Mouse (Mus musculus) hindbrain, postnatal 0 days (tissue): ENCODE measurements at regions not wholly inside any gene's neighbourhood (a gene's known extent, or its start where the extent isn't known, plus 50 kb on each side); places are given as distances from the start of the nearest gene placed in this dataset.
A peak's percentile ranks its signal among the peaks of the same experiment; 100 is the strongest.

ENCODE experiments used
- ATAC-seq: fragments of 200-750 bp; cut with Nextera tagmentation; 2 replicates; pipeline ENCODE4 v1.8.0; 2017; ENCODE audit warnings: mild to moderate bottlenecking, moderate TSS enrichment, moderate library complexity
- DNase-seq: peaks from one replicate; pipeline ENCODE4 v3.0.0-alpha.2; 2015; ENCODE audit warnings: low spot score
- H3K27ac ChIP-seq: fragments of 300-500 bp; sonication (generic); 2 replicates; pipeline ENCODE4 v1.5.1; 2014; ENCODE audit warnings: mild to moderate bottlenecking
- H3K27me3 ChIP-seq: fragments of 300-500 bp; sonication (generic); 2 replicates; pipeline ENCODE4 v1.6.1; 2014; ENCODE audit warnings: low read length, mixed read lengths; ENCODE audit not compliant: insufficient read depth
- H3K36me3 ChIP-seq: fragments of 300-500 bp; sonication (generic); 2 replicates; pipeline ENCODE4 v1.6.1; 2014; ENCODE audit warnings: low read length, mixed read lengths; ENCODE audit not compliant: insufficient read depth
- H3K4me1 ChIP-seq: fragments of 300-500 bp; sonication (generic); 2 replicates; pipeline ENCODE4 v1.6.1; 2014; ENCODE audit warnings: antibody characterized with exemption, low read length, mixed read lengths; ENCODE audit not compliant: insufficient read depth
- H3K4me2 ChIP-seq: fragments of 300-500 bp; sonication (generic); 2 replicates; pipeline ENCODE4 v1.6.1; 2014; ENCODE audit warnings: low read depth, mild to moderate bottlenecking, low read length, moderate library complexity, mixed read lengths
- H3K4me3 ChIP-seq: fragments of 300-500 bp; sonication (generic); 2 replicates; pipeline ENCODE4 v1.5.1; 2014; ENCODE audit warnings: low read length
- H3K9ac ChIP-seq: fragments of 300-500 bp; sonication (generic); replicated peaks from 2 replicates; pipeline ENCODE4 v1.6.1; 2014; ENCODE audit warnings: mild to moderate bottlenecking, low read length, moderate library complexity, mixed read lengths
- H3K9me3 ChIP-seq: fragments of 300-500 bp; sonication (generic); 2 replicates; pipeline ENCODE4 v1.6.1; 2016; ENCODE audit warnings: low read length, mixed read lengths
- CTCF ChIP-seq: IDR thresholded peaks from 2 replicates; pipeline ENCODE4 v1.5.1; 2016; ENCODE audit warnings: antibody characterized with exemption, control low read depth, low read depth
- WGBS: fragments of 180-500 bp; shearing (Covaris S2); extraction: QIAGEN DNeasy Blood & Tissue Kit; methylation state at CpG from one replicate; pipeline ENCODE4 v1.1.7; 2014; 5-methylcytosine and 5-hydroxymethylcytosine counted together

- Histone ChIP-seq H3K9ac (no peak overlapping the region), H3K4me2 (no peak overlapping the region), H3K36me3 (no peaks in the 10 kb centered on the region), H3K4me3 (no peak overlapping the region), H3K4me1 (no peaks in the 10 kb centered on the region), H3K27me3 (no peaks in the 10 kb centered on the region), H3K9me3 (no peaks in the 10 kb centered on the region), H3K27ac (no peak overlapping the region)
- ATAC-seq: no peak
- TF ChIP-seq CTCF: no peak
- no peak for DNase-seq
- 50% methylated on average over 5 of the region's 5 CpGs for WGBS
Observed at GRCm38 (mm10) chr14:86421881-86422280, 719.2 kb downstream of the Diaph3 start.

DNA sequence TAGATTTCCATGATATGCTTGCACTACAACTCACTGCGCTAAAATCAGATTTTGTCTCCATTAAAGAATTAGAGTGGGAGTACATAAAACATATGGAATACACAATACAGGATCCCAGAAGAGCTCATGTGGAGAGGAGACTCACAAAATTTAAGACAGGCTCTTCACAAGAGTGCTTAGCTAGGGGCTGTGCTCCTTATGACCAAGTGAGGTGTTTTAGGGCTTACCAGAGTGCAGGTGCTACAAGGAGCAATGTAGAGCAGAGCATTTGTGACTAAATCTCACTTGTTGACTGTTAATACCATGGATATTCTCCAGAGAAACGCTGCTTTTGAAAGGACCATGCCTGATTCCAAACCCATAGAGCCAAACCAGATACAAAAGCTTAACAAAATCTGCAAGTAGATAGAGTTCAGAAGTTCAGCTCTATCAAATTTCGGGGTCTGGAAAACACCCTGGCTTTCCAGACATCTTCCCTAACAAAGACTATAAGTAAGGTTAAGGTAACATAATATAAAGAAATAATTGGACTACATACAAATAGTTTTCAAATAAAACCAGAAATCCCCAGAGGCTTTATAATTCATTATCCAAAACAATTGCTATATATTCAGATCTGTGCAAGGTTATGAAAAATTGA lies 721.0 kb downstream of the Diaph3 start:
- Histone ChIP-seq H3K9ac (no peak overlapping the region), H3K9me3 (no peaks in the 10 kb centered on the region), H3K4me3 (no peak overlapping the region), H3K36me3 (no peaks in the 10 kb centered on the region), H3K27me3 (no peaks in the 10 kb centered on the region), H3K27ac (no peak overlapping the region), H3K4me1 (no peaks in the 10 kb centered on the region), H3K4me2 (no peak overlapping the region)
- TF ChIP-seq CTCF: no peak
- DNase-seq: no peak
- ATAC-seq: no peak
- WGBS: 88% methylated on average over 3 of the region's 3 CpGs

- H3K4me3 ChIP-seq: no peak overlapping the region
- no peak overlapping the region for H3K9ac ChIP-seq
- no peak overlapping the region for H3K4me2 ChIP-seq
- H3K9me3 ChIP-seq: no peaks in the 10 kb centered on the region
- 0 out of 2 replicates have a peak, but pooled peaks cover 3% of the 10 kb centered on the region for H3K4me1 ChIP-seq
- WGBS: 69% methylated on average over 3 of the region's 3 CpGs
- DNase-seq (no peak), ATAC-seq (no peak)
- H3K27me3 ChIP-seq: no peaks in the 10 kb centered on the region
- H3K27ac ChIP-seq: no peak overlapping the region
- no peak for TF ChIP-seq CTCF
- no peaks in the 10 kb centered on the region for H3K36me3 ChIP-seq
Observed at GRCm38 (mm10) chr14:86396876-86397275, 744.2 kb downstream of the Diaph3 start.

GRCm38 (mm10) chr14:86395951-86396361 lies 745.1 kb downstream of the Diaph3 start:
- 0 out of 2 replicates have a peak overlapping the region, but pooled peaks have one; percentile 10 for H3K9ac ChIP-seq
- peak overlapping the region; percentile 46 for H3K4me2 ChIP-seq
- 11% methylated on average over 9 of the region's 9 CpGs for WGBS
- no peak for TF ChIP-seq CTCF
- ATAC-seq (peak; percentile 79), DNase-seq (peak; percentile 69)
- H3K4me3 ChIP-seq: peak overlapping the region; percentile 7; the same call in 1 of the 2 replicates
- H3K27ac ChIP-seq: peak overlapping the region; percentile 43
- H3K9me3 ChIP-seq: no peaks in the 10 kb centered on the region
- 0 out of 2 replicates have a peak, but pooled peaks cover 3% of the 10 kb centered on the region for H3K4me1 ChIP-seq
- H3K36me3 ChIP-seq: no peaks in the 10 kb centered on the region
- no peaks in the 10 kb centered on the region for H3K27me3 ChIP-seq

GRCm38 (mm10) chr14:86395531-86395930 lies 745.5 kb downstream of the Diaph3 start:
- DNase-seq (peak; percentile 79), ATAC-seq (peak; percentile 74)
- 0 out of 2 replicates have a peak, but pooled peaks cover 3% of the 10 kb centered on the region for H3K4me1 ChIP-seq
- no peak for TF ChIP-seq CTCF
- peak overlapping the region; percentile 46 for H3K4me2 ChIP-seq
- H3K9me3 ChIP-seq: no peaks in the 10 kb centered on the region
- H3K36me3 ChIP-seq: no peaks in the 10 kb centered on the region
- no peaks in the 10 kb centered on the region for H3K27me3 ChIP-seq
- 0 out of 2 replicates have a peak overlapping the region, but pooled peaks have one; percentile 10 for H3K9ac ChIP-seq
- H3K4me3 ChIP-seq: peak overlapping the region; percentile 7; the same call in 1 of the 2 replicates
- WGBS: 11% methylated on average over 10 of the region's 10 CpGs
- peak overlapping the region; percentile 43 for H3K27ac ChIP-seq

DNA sequence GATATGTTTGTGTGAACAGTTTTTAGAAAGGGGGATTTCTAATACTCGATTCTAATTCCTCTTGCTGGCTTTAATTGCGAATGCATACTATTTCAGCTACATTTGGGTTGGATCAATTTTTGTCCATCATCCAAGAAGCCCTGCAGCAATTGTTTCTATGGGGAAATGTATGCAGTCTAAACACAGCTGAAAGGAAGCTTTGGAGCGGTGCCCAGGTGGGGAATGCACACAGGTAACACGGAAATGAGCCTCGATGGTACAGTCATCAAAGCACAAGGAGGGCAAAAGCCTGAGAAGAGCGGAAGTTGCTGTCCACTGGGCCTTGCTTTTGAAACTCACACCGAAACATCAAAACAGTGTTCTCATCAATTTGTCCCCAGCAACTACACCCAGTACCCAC lies 746.0 kb downstream of the Diaph3 start:
- H3K27ac ChIP-seq: no peak overlapping the region
- 55% methylated on average over 7 of the region's 7 CpGs for WGBS
- H3K4me3 ChIP-seq: no peak overlapping the region
- ATAC-seq: no peak
- H3K9me3 ChIP-seq: no peaks in the 10 kb centered on the region
- no peak overlapping the region for H3K9ac ChIP-seq
- H3K4me2 ChIP-seq: peak overlapping the region; percentile 46; the same call in 1 of the 2 replicates
- TF ChIP-seq CTCF: no peak
- peak; percentile 3 for DNase-seq
- no peaks in the 10 kb centered on the region for H3K27me3 ChIP-seq
- no peaks in the 10 kb centered on the region for H3K36me3 ChIP-seq
- 0 out of 2 replicates have a peak, but pooled peaks cover 3% of the 10 kb centered on the region for H3K4me1 ChIP-seq

GRCm38 (mm10) chr14:86385136-86385535 lies 755.9 kb downstream of the Diaph3 start:
- Histone ChIP-seq H3K9me3 (no peaks in the 10 kb centered on the region), H3K36me3 (no peaks in the 10 kb centered on the region), H3K9ac (no peak overlapping the region), H3K4me1 (no peaks in the 10 kb centered on the region), H3K27ac (no peak overlapping the region), H3K27me3 (no peaks in the 10 kb centered on the region), H3K4me3 (no peak overlapping the region), H3K4me2 (no peak overlapping the region)
- 74% methylated on average over 6 of the region's 6 CpGs for WGBS
- ATAC-seq (no peak), DNase-seq (no peak)
- TF ChIP-seq CTCF: no peak
